ENCODE assay signal across 8 mouse cellular contexts in the genomic region with DNA sequence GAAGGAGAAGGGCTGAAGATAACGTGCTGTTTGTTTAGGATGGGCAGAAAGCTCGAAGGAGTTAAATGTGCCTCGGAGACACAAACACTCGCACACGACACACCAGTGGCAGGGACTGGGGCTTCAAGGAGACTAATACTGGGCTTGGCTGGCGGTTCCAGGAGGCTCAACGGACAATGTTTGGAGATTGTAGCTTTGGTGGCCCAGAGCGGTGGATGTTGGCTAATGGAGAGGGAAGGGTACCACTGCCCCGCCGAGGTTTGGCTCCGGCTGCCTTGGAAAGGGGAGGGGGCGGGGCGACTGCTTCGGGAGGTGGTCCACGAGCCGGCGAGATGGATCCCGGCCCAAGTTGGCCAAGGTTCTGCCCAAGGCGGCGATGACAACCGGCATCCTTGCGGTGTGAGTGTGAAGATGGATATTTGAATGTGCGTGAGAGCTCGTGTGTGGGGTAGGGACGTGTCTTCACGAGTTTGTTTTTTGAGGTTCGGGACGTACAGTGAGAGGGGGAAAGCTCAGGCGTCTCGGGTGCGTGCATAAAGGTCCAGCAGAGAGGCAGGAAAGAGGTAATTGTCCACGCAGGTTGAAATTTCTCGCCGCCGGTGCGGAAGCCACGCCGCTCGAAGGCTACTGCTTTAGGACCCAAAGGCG. TPM values are rescaled to one million over a fixed set of nuclear protein-coding genes. Genes with fewer than 3 reads are reported as not detected.
A peak's percentile ranks its signal among the peaks of the same experiment; 100 is the strongest.
DNase-seq lines count a peak whose midpoint lies in the region; ATAC-seq and TF ChIP-seq lines count a peak whose summit lies in the region.

No protein-coding gene starts in this region.

- H3K4me3 ChIP-seq in cerebellum, adult 2 months (replicated peaks; ENCODE audit: insufficient read depth, low read depth, low read length), result peak overlapping the region; percentile 93
- peak overlapping the region; percentile 60 for H3K4me3 ChIP-seq in forebrain, embryonic 14.5 days (ENCODE audit: low read depth, low read length)
- peak overlapping the region; percentile 57 for H3K4me3 ChIP-seq in neural tube, embryonic 13.5 days

- peak overlapping the region; percentile 72 for H3K9ac ChIP-seq in forebrain, embryonic 14.5 days (ENCODE audit: low read length)
- H3K9ac ChIP-seq in neural tube, embryonic 13.5 days, result peak overlapping the region; percentile 90

- no peak for TF ChIP-seq CTCF in cerebellum, adult 2 months (IDR thresholded peaks at IDR 0.05; ENCODE audit: borderline replicate concordance, insufficient read depth, low read depth, low read length)

- peak overlapping the region; percentile 84 for H3K4me2 ChIP-seq in forebrain, embryonic 14.5 days (ENCODE audit: low read length)
- peak overlapping the region; percentile 91 for H3K4me2 ChIP-seq in neural tube, embryonic 13.5 days

- H3K36me3 ChIP-seq in forebrain, embryonic 14.5 days (ENCODE audit: control insufficient read depth, insufficient read depth, low read length), result no peaks in the 10 kb centered on the region
- H3K36me3 ChIP-seq in neural tube, embryonic 13.5 days, result no peaks in the 10 kb centered on the region

- no peaks in the 10 kb centered on the region for H3K27me3 ChIP-seq in cerebellum, adult 2 months (ENCODE audit: control insufficient read depth, insufficient read depth, low read length)
- peaks cover 7% of the 10 kb centered on the region; the same call in 1 of the 2 replicates for H3K27me3 ChIP-seq in forebrain, embryonic 14.5 days (replicated peaks; ENCODE audit: control insufficient read depth, insufficient read depth, low read length)
- H3K27me3 ChIP-seq in neural tube, embryonic 13.5 days, result peaks cover 10% of the 10 kb centered on the region

- under 1% methylated on average over 40 of the region's 40 CpGs for WGBS in cerebellum, adult 2 months
- under 1% methylated on average over 40 of the region's 40 CpGs for WGBS in forebrain, embryonic 14.5 days
- WGBS in neural tube, embryonic 13.5 days, result under 1% methylated on average over 40 of the region's 40 CpGs

- peak overlapping the region; percentile 48 for H3K27ac ChIP-seq in cerebellum, adult 2 months (ENCODE audit: insufficient read depth, low read length)
- H3K27ac ChIP-seq in forebrain, embryonic 14.5 days (ENCODE audit: low read depth, low read length), result peak overlapping the region; percentile 82
- H3K27ac ChIP-seq in neural tube, embryonic 13.5 days (replicated peaks), result peak overlapping the region; percentile 88

- no peaks in the 10 kb centered on the region for H3K9me3 ChIP-seq in forebrain, embryonic 14.5 days (replicated peaks; ENCODE audit: control insufficient read depth, low read length)
- H3K9me3 ChIP-seq in neural tube, embryonic 13.5 days, result no peaks in the 10 kb centered on the region

- no peak for TF ChIP-seq POLR2A in cerebellum, adult 2 months (IDR thresholded peaks at IDR 0.05; ENCODE audit: borderline replicate concordance, insufficient read depth, low read length)

- peak; percentile 44 for ATAC-seq in forebrain, embryonic 14.5 days
- peak; percentile 54 for ATAC-seq in neural tube, embryonic 13.5 days (ENCODE audit: low read depth)
- no peak for ATAC-seq in erythroblast, adult 5-6 weeks (replicated peaks; ENCODE audit: low FRiP score, poor library complexity, severe bottlenecking)

- DNase-seq in layer of hippocampus, postnatal 10 days (ENCODE audit: low spot score in 2 of 2), result peak; percentile 40 to 51
- DNase-seq in layer of hippocampus, adult 9-10 months (ENCODE audit: low spot score), result no peak
- DNase-seq in cerebellum, adult 2 months, result peak; percentile 60 to 68
- DNase-seq in forebrain, embryonic 14.5 days (ENCODE audit: low spot score), result peak; percentile 46
- DNase-seq in left cerebral cortex, postnatal 25 days (ENCODE audit: low spot score in 2 of 2), result peak; percentile 32 to 39
- no peak for DNase-seq in gastrocnemius, postnatal 4 days (ENCODE audit: low spot score in 2 of 2)

- H3K4me1 ChIP-seq in cerebellum, adult 2 months (ENCODE audit: control insufficient read depth, insufficient read depth, low read length), result peaks cover 3% of the 10 kb centered on the region; the same call in 1 of the 2 replicates
- H3K4me1 ChIP-seq in forebrain, embryonic 14.5 days (ENCODE audit: control insufficient read depth, insufficient read depth, low read length), result peaks cover 5% of the 10 kb centered on the region
- H3K4me1 ChIP-seq in neural tube, embryonic 13.5 days (replicated peaks), result peaks cover 30% of the 10 kb centered on the region

- intact Hi-C loops in left cerebral cortex, postnatal 25 days (cut with DNase I), result loop anchor here (2.0 to 5.0 kb wide), 2 partner anchors 53 to 97 kb away; partner anchors contain the start of gene Smg7

RNA-seq across cellular contexts. Expression of gene Nmnat2, which starts 0.9 kb away (rescaled TPM):
- total RNA-seq in layer of hippocampus, postnatal 10 days (2021), result 100 to 1,000 TPM in 1 of 2 experiments, 10 to 100 TPM in 1; 99.2 to 106 TPM
- polyA plus RNA-seq in cerebellum, adult 2 months (2012; rRNA removed), result 120 and 131 TPM in 2 replicates
- 69.7 and 70.6 TPM in 2 replicates for polyA plus RNA-seq in forebrain, embryonic 14.5 days (2014; fragmentation: Nextera tagmentation; extraction: Ambion mirVana)
- total RNA-seq in left cerebral cortex, postnatal 25 days (2021), result 100 to 1,000 TPM; 153 to 155 TPM
- 76.4 and 87.9 TPM in 2 replicates for polyA plus RNA-seq in neural tube, embryonic 13.5 days (2015; fragmentation: Nextera tagmentation; extraction: Ambion mirVana)
- total RNA-seq in erythroblast, adult 5-6 weeks (2015; ENCODE audit: low replicate concordance), result not detected in 2 replicates
- total RNA-seq in erythroblast, adult 5-6 weeks (2017; ENCODE audit: low replicate concordance), result 0.14 TPM in 1 of 2 replicates, not detected in the other
- 1 to 10 TPM; 2.0 to 3.4 TPM for total RNA-seq in gastrocnemius, postnatal 4 days (2021)

RNA-seq across cellular contexts. Expression of gene Smg7, which starts 53.2 kb away (rescaled TPM):
- 10 to 100 TPM; 70.1 to 78.8 TPM for total RNA-seq in layer of hippocampus, postnatal 10 days (2021)
- 47.3 and 51.8 TPM in 2 replicates for polyA plus RNA-seq in cerebellum, adult 2 months (2012; rRNA removed)
- 31.0 and 35.4 TPM in 2 replicates for polyA plus RNA-seq in forebrain, embryonic 14.5 days (2014; fragmentation: Nextera tagmentation; extraction: Ambion mirVana)
- total RNA-seq in left cerebral cortex, postnatal 25 days (2021), result 10 to 100 TPM; 91.8 to 94.1 TPM
- polyA plus RNA-seq in neural tube, embryonic 13.5 days (2015; fragmentation: Nextera tagmentation; extraction: Ambion mirVana), result 32.8 and 35.3 TPM in 2 replicates
- total RNA-seq in erythroblast, adult 5-6 weeks (2015; ENCODE audit: low replicate concordance), result 24.8 and 27.6 TPM in 2 replicates
- 21.0 and 21.6 TPM in 2 replicates for total RNA-seq in erythroblast, adult 5-6 weeks (2017; ENCODE audit: low replicate concordance)
- 10 to 100 TPM; 43.2 to 54.7 TPM for total RNA-seq in gastrocnemius, postnatal 4 days (2021)

Comparison
In these comparisons a context has a peak if more than half of its experiments do, and no peak if none do; other contexts are left out.
1. DNase-seq: peak in layer of hippocampus, postnatal 10 days (2 of 2), cerebellum, adult 2 months (2 of 2), forebrain, embryonic 14.5 days (single experiment) and left cerebral cortex, postnatal 25 days (2 of 2); none in layer of hippocampus, adult 9-10 months (single experiment) and gastrocnemius, postnatal 4 days (0 of 2).
2. RNA of gene Nmnat2, which starts 0.9 kb away (total RNA-seq): 153 to 155 TPM in left cerebral cortex, postnatal 25 days and 99.2 to 106 TPM in layer of hippocampus, postnatal 10 days; 2.0 to 3.4 TPM in gastrocnemius, postnatal 4 days and 0.14 TPM in erythroblast, adult 5-6 weeks; every median in the first group is over 10 times any median in the second.
3. Peak in every context shown above with its lines, with median percentiles within 50 percentile points of each other: H3K27ac ChIP-seq and H3K4me3 ChIP-seq.